Mouse (Mus musculus): ENCODE results near the gene Kcnj11. TPM values are rescaled to one million over a fixed set of nuclear protein-coding genes. Genes with fewer than 3 reads are reported as not detected.

Kcnj11 gene
- polyA plus RNA-seq (2012; rRNA removed; ENCODE audit: low replicate concordance), result 0.24 and 0.47 TPM in 2 replicates

GRCm38 (mm10) chr7:46100563-46100962 is at the start of gene Kcnj11:
Gene Kcnj11 (minus strand): TSS chr7:46100764.

Other genes with a start within 250 kb of the Kcnj11 start
- gene Kdelr1, start 228.0 kb downstream of the Kcnj11 start, polyA plus RNA-seq (2012; rRNA removed; ENCODE audit: low replicate concordance), result 371 and 393 TPM in 2 replicates
- gene Grin2d, start 222.4 kb downstream of the Kcnj11 start, polyA plus RNA-seq (2012; rRNA removed; ENCODE audit: low replicate concordance), result 1.1 and 6.1 TPM in 2 replicates
- 0.19 TPM in 1 of 2 replicates, not detected in the other for gene Syngr4, start 204.1 kb downstream of the Kcnj11 start, polyA plus RNA-seq (2012; rRNA removed; ENCODE audit: low replicate concordance)
- 85.1 and 137 TPM in 2 replicates for gene Tmem143, start 203.8 kb downstream of the Kcnj11 start, polyA plus RNA-seq (2012; rRNA removed; ENCODE audit: low replicate concordance)
- 179 and 360 TPM in 2 replicates for gene Emp3, start 179.4 kb downstream of the Kcnj11 start, polyA plus RNA-seq (2012; rRNA removed; ENCODE audit: low replicate concordance)
- 4.2 and 9.5 TPM in 2 replicates for gene Ccdc114, start 176.7 kb downstream of the Kcnj11 start, polyA plus RNA-seq (2012; rRNA removed; ENCODE audit: low replicate concordance)
- 0.23 and 0.82 TPM in 2 replicates for gene Abcc6, start 70.5 kb downstream of the Kcnj11 start, polyA plus RNA-seq (2012; rRNA removed; ENCODE audit: low replicate concordance)
- gene Nomo1, start 67.1 kb downstream of the Kcnj11 start, polyA plus RNA-seq (2012; rRNA removed; ENCODE audit: low replicate concordance), result 64.3 and 77.7 TPM in 2 replicates
- gene Abcc8, start 79.3 kb upstream of the Kcnj11 start, polyA plus RNA-seq (2012; rRNA removed; ENCODE audit: low replicate concordance), result 0.27 and 1.5 TPM in 2 replicates
- not detected in 2 replicates for gene Ush1c, start 137.7 kb upstream of the Kcnj11 start, polyA plus RNA-seq (2012; rRNA removed; ENCODE audit: low replicate concordance)
- not detected in 2 replicates for gene Otog, start 140.2 kb upstream of the Kcnj11 start, polyA plus RNA-seq (2012; rRNA removed; ENCODE audit: low replicate concordance)

Data from subcutaneous adipose tissue, adult 2 months (tissue).